Mouse (Mus musculus) gastrocnemius, adult 18-20 months (tissue): ENCODE measurements around the gene Pgpep1. TPM values are rescaled to one million over a fixed set of nuclear protein-coding genes. Genes with fewer than 3 reads are reported as not detected.

Source experiments
- DNase-seq: peaks from one replicate; pipeline ENCODE4 v3.0.0; 2021; ENCODE audit warnings: low spot score
- total RNA-seq, 2 experiments: library from RNA; stranded (reverse); gene quantifications; 2 replicates each; pipeline ENCODE4 v1.2.3; 2021

Gene Pgpep1
- total RNA-seq, 2 experiments from 2014 or later: 11.9 to 13.7 TPM

GRCm38 (mm10) chr8:70664631-70665030 lies 4.4 kb upstream of the Pgpep1 start:
- DNase-seq: no peak

GRCm38 (mm10) chr8:70663691-70664090 lies 3.5 kb upstream of the Pgpep1 start:
- no peak for DNase-seq

- peak; percentile 89 for DNase-seq
Measured at GRCm38 (mm10) chr8:70659604-70660272, 450 bp downstream of the Pgpep1 start.

- DNase-seq: no peak
Measured at GRCm38 (mm10) chr8:70658897-70659603, 1.1 kb downstream of the Pgpep1 start.

- no peak for DNase-seq
Measured at GRCm38 (mm10) chr8:70657739-70658138, 2.4 kb downstream of the Pgpep1 start.

GRCm38 (mm10) chr8:70657214-70657613 lies 3.0 kb downstream of the Pgpep1 start:
- DNase-seq: no peak

- no peak for DNase-seq
Measured at GRCm38 (mm10) chr8:70656193-70656790, 3.9 kb downstream of the Pgpep1 start.

GRCm38 (mm10) chr8:70655469-70655868 lies 4.7 kb downstream of the Pgpep1 start:
- no peak for DNase-seq

- no peak for DNase-seq
Measured at GRCm38 (mm10) chr8:70654121-70654520, 6.1 kb downstream of the Pgpep1 start.

- peak; percentile 64 for DNase-seq
Measured at GRCm38 (mm10) chr8:70653226-70653625, 7.0 kb downstream of the Pgpep1 start.

- DNase-seq: no peak
Measured at GRCm38 (mm10) chr8:70650351-70650750, 9.8 kb downstream of the Pgpep1 start.

GRCm38 (mm10) chr8:70649324-70649723 lies 10.9 kb downstream of the Pgpep1 start:
- DNase-seq: peak; percentile 56

GRCm38 (mm10) chr8:70648921-70649320 lies 11.3 kb downstream of the Pgpep1 start:
- DNase-seq: no peak

GRCm38 (mm10) chr8:70648164-70648442 lies 12.1 kb downstream of the Pgpep1 start:
- DNase-seq: no peak

- no peak for DNase-seq
Measured at GRCm38 (mm10) chr8:70647343-70648163, 12.6 kb downstream of the Pgpep1 start.

- no peak for DNase-seq
Measured at GRCm38 (mm10) chr8:70646775-70647174, 13.4 kb downstream of the Pgpep1 start.

- DNase-seq: no peak
Measured at GRCm38 (mm10) chr8:70646369-70646768, 13.8 kb downstream of the Pgpep1 start.

- no peak for DNase-seq
Measured at GRCm38 (mm10) chr8:70645501-70646224, 14.5 kb downstream of the Pgpep1 start.

- DNase-seq: no peak
Measured at GRCm38 (mm10) chr8:70644065-70644464, 16.1 kb downstream of the Pgpep1 start.

GRCm38 (mm10) chr8:70643019-70643418 lies 17.2 kb downstream of the Pgpep1 start:
- DNase-seq: no peak

GRCm38 (mm10) chr8:70638752-70639151 lies 21.4 kb downstream of the Pgpep1 start:
- DNase-seq: no peak
